Mouse (Mus musculus) limb, embryonic 10.5 days (tissue): Measurements from ENCODE around the gene Pgap3. TPM values are rescaled to one million over a fixed set of nuclear protein-coding genes. Genes with fewer than 3 reads are reported as not detected.
"Not testable (repeated sequence)": the region's sequence is repeated elsewhere in the genome, so short reads cannot be mapped to it uniquely, and the experiment has no call there.

ENCODE experiments used
- DNase-seq: peaks from one replicate; pipeline ENCODE4 v3.0.0-alpha.2; 2017; ENCODE audit warnings: low spot score
- H3K27ac ChIP-seq: fragments of 300-500 bp; sonication (generic); 2 replicates; pipeline ENCODE4 v1.5.1; 2016; ENCODE audit warnings: mild to moderate bottlenecking
- H3K27me3 ChIP-seq: fragments of 300-500 bp; sonication (generic); 2 replicates; pipeline ENCODE4 v1.6.1; 2016; ENCODE audit warnings: low read depth, mild to moderate bottlenecking; ENCODE audit not compliant: poor library complexity, severe bottlenecking
- H3K36me3 ChIP-seq: fragments of 300-500 bp; sonication (generic); 2 replicates; pipeline ENCODE4 v1.6.1; 2016; ENCODE audit warnings: mild to moderate bottlenecking, moderate library complexity
- H3K4me1 ChIP-seq: fragments of 300-500 bp; sonication (generic); 2 replicates; pipeline ENCODE4 v1.6.1; 2016
- H3K4me3 ChIP-seq: fragments of 300-500 bp; sonication (generic); 2 replicates; pipeline ENCODE4 v1.5.1; 2016; ENCODE audit warnings: mild to moderate bottlenecking, moderate library complexity
- H3K9me3 ChIP-seq: fragments of 300-500 bp; sonication (generic); replicated peaks from 2 replicates; pipeline ENCODE4 v1.6.1; 2016; ENCODE audit warnings: mild to moderate bottlenecking
- WGBS: fragments of 180-500 bp; shearing (Covaris S2); methylation state at CpG from one replicate; pipeline ENCODE4 v1.1.7; 2016; 5-methylcytosine and 5-hydroxymethylcytosine counted together
- polyA plus RNA-seq: library from polyadenylated mRNA; unstranded; fragments of >200 nt; fragmentation: Nextera tagmentation; extraction: Ambion mirVana; gene quantifications from 2 replicates; pipeline ENCODE4 v1.2.1, GENCODE M21; 2016

The Pgap3 gene
- polyA plus RNA-seq, 1 experiment from 2014 or later: 10.5 TPM

DNA sequence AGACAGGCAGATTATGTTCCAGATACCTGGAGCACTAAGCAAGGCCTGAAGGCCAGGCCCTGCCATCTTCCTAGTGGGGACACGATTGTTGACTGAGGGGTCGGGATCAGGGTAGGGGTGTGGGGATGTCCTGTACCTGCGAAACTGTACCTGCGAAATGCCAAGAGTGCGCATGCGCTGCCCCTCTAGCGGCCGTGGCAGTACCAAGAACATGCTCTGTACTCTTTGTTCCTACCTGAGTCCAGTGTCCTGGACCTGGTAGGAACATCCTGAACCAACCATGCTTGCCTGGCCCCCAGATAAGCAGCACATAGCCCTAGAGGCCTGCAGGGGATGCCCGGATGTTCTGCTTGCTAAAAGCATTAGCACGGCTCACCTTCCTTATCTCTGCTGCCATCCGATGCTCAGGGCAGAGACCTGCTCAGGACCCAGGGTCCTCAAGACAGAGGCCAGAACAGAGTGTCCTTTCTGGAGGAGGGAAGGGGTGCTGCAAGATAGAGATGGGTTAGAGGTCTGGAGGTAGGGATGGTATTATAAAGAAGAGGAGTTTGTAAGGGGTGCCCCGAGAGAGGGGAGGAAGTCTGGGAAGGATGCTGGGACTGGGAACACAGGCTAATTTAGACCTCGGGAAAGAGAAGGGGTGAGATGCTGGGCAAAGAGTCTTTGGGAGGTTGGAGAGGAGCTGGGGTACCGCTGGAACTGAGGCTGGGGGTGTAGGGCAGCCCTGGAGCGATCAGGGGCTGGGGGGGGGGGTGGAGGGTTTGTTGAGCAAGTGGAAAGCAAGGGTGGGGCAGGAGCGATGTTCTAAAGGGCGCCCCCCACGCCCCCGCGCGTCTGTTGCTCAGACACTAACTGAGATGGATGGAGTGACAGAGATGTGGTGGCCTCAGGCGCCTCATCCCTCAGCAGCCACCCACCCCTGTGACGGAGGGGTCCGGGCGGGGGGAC, 14.4 kb downstream of the Pgap3 start, which contains the start of gene Pnmt:
Gene Pnmt (plus strand): TSS at position 813 of the 948 bp plus-strand sequence.
- 48% methylated on average over 25 of the region's 25 CpGs for whole genome bisulfite sequencing
- no peak for DNase-seq
- Histone ChIP-seq H3K36me3 (peaks cover 10% of the 10 kb centered on the region), H3K4me1 (peaks cover 15% of the 10 kb centered on the region), H3K9me3 (no peaks in the 10 kb centered on the region), H3K27me3 (peaks cover 80% of the 10 kb centered on the region), H3K4me3 (peak within 1 kb of the TSS; percentile 15), H3K27ac (0 out of 2 replicates have a peak within 1 kb of the TSS, but pooled peaks have one; percentile 27)

- H3K9me3 ChIP-seq: no peaks in the 10 kb centered on the region
- DNase-seq: no peak
- 66% methylated on average over 8 of the region's 8 CpGs for WGBS
- H3K36me3 ChIP-seq: peaks cover 19% of the 10 kb centered on the region
- peaks cover 71% of the 10 kb centered on the region for H3K27me3 ChIP-seq
- no peak overlapping the region for H3K27ac ChIP-seq
- no peak overlapping the region for H3K4me3 ChIP-seq
- H3K4me1 ChIP-seq: peaks cover 12% of the 10 kb centered on the region
Observed at GRCm38 (mm10) chr11:98384721-98385637, 15.3 kb downstream of the Pgap3 start.

DNA sequence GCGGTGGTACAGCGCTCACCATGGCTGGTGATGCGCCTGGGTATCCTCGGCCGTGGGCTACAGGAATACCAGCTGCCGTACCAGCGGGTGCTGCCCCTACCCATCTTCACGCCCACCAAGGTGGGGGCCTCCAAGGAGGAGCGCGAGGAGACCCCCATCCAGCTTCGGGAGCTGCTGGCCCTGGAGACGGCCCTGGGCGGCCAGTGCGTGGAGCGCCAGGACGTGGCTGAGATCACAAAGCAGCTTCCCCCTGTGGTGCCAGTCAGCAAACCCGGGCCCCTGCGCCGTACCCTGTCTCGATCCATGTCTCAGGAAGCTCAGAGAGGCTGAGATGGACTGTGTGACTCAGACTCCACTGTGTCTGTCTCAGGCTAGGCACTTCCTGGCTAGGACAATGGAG, 16.1 kb downstream of the Pgap3 start:
- Histone ChIP-seq H3K9me3 (no peaks in the 10 kb centered on the region), H3K4me3 (no peak overlapping the region), H3K27me3 (peaks cover 63% of the 10 kb centered on the region), H3K36me3 (peaks cover 27% of the 10 kb centered on the region), H3K4me1 (peaks cover 12% of the 10 kb centered on the region), H3K27ac (no peak overlapping the region)
- 67% methylated on average over 20 of the region's 20 CpGs for WGBS
- DNase-seq: no peak

GRCm38 (mm10) chr11:98383261-98384030, 16.8 kb downstream of the Pgap3 start, which contains the start of gene Tcap:
Gene Tcap (plus strand): TSS chr11:98383811.
- H3K4me1 ChIP-seq: peaks cover 12% of the 10 kb centered on the region
- peaks cover 34% of the 10 kb centered on the region for H3K36me3 ChIP-seq
- 57% methylated on average over 14 of the region's 14 CpGs for WGBS
- H3K27me3 ChIP-seq: peaks cover 56% of the 10 kb centered on the region
- no peak within 1 kb of the TSS for H3K27ac ChIP-seq
- no peak within 1 kb of the TSS for H3K4me3 ChIP-seq
- no peak for DNase-seq
- H3K9me3 ChIP-seq: no peaks in the 10 kb centered on the region

DNA sequence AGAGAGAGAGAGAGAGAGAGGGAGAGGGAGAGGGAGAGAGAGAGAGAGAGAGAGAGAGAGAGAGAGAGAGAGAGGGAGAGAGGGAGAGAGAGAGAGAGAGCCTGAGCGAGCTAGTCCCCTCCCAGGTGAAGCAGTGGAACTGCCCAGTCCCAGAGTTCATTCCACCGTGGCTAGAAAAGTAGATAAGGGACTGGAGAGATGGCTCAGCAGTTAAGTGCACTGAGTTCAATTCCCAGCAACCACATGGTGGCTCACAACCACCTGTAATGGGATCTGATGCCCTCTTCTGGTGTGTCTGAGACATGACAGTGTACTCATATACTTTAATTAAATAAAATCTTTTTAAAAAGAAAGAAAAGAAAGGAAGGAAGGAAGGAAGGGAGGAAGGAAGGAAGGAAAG, 17.9 kb downstream of the Pgap3 start:
- not testable (repeated sequence) for H3K9me3 ChIP-seq, H3K4me3 ChIP-seq, DNase-seq, H3K27ac ChIP-seq, H3K4me1 ChIP-seq
- peaks cover 45% of the 10 kb centered on the region for H3K27me3 ChIP-seq
- peaks cover 45% of the 10 kb centered on the region for H3K36me3 ChIP-seq
- 49% methylated on average over 2 of the region's 2 CpGs for WGBS

DNA sequence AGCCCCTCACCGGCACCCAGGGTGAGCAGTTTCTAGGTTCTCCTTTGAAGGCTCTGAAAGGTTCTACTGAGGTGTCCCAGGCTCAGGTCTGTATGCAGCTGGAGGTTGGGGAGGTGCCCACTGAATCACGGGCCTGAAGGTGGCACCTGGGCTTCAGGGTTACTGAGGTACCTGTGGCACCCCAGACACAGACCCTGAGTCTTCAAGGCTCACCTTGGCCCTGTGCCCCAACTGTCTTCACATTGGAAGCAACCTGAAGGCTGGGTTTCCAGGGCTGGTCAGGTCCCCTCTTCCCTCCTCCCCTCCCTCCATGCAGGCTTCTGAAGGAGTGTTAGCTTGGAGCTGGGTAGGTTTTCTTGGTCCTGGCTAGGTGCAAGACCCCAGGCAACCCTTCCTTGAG, 18.6 kb downstream of the Pgap3 start:
- H3K27me3 ChIP-seq: peaks cover 38% of the 10 kb centered on the region
- WGBS: 86% methylated on average over 2 of the region's 2 CpGs
- peaks cover 5% of the 10 kb centered on the region for H3K4me1 ChIP-seq
- H3K4me3 ChIP-seq: no peak overlapping the region
- peaks cover 52% of the 10 kb centered on the region for H3K36me3 ChIP-seq
- no peaks in the 10 kb centered on the region for H3K9me3 ChIP-seq
- no peak for DNase-seq
- H3K27ac ChIP-seq: no peak overlapping the region

DNA sequence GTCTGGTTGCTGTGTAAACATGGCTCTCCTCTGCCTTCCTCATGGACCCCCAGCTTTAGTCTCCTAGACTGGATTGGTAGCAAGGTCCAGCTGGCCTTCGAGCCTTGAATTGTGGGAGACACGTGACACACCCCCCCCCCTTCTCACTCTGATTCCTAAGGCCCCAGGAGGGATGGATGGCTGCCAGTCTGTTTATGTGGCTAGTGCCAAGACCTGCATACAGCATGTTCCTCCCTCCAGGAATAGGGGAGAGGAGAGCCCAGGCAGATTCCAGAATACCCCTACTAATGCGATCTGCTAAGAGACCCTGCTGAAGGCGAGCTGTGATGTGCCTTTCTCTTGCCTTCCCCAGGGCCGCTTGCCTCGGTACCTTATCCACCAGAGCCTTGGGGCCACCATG, 20.2 kb downstream of the Pgap3 start:
- peaks cover 68% of the 10 kb centered on the region for H3K36me3 ChIP-seq
- H3K4me3 ChIP-seq: no peak overlapping the region
- H3K27ac ChIP-seq: no peak overlapping the region
- H3K9me3 ChIP-seq: no peaks in the 10 kb centered on the region
- H3K4me1 ChIP-seq: no peaks in the 10 kb centered on the region
- 87% methylated on average over 6 of the region's 6 CpGs for WGBS
- no peak for DNase-seq
- peaks cover 22% of the 10 kb centered on the region for H3K27me3 ChIP-seq

DNA sequence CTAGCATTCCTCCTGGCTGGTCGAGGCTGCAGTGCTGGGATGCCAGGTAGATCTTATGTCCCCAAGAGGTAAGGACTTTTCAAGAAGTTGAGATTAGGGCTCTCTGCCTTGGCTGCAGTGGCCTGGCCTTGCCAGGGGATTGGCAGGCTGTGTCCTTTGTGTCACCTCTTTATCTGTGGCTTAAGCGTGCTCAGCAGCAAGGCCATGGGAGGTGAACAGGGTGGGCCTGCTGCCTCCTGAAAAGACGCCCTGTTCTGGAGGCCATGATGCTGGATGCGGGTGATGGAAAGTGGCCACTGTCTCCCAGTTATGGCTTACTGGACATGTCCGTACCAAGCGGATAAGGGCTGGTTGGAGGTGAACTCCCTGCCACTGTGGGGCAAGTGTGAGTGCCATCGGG, 20.9 kb downstream of the Pgap3 start:
- H3K27me3 ChIP-seq: peaks cover 15% of the 10 kb centered on the region
- no peak overlapping the region for H3K4me3 ChIP-seq
- 92% methylated on average over 7 of the region's 7 CpGs for WGBS
- DNase-seq: no peak
- no peaks in the 10 kb centered on the region for H3K9me3 ChIP-seq
- H3K27ac ChIP-seq: no peak overlapping the region
- H3K36me3 ChIP-seq: peaks cover 75% of the 10 kb centered on the region
- no peaks in the 10 kb centered on the region for H3K4me1 ChIP-seq

- Histone ChIP-seq H3K9me3 (no peaks in the 10 kb centered on the region), H3K36me3 (peaks cover 87% of the 10 kb centered on the region), H3K4me3 (no peak overlapping the region), H3K27me3 (no peaks in the 10 kb centered on the region), H3K27ac (no peak overlapping the region), H3K4me1 (no peaks in the 10 kb centered on the region)
- no peak for DNase-seq
- WGBS: 83% methylated on average over 11 of the region's 11 CpGs
Observed at GRCm38 (mm10) chr11:98377787-98378186, 22.5 kb downstream of the Pgap3 start.

GRCm38 (mm10) chr11:98376756-98377155, 23.5 kb downstream of the Pgap3 start:
- H3K27ac ChIP-seq: no peak overlapping the region

GRCm38 (mm10) chr11:98374266-98374665, 26.0 kb downstream of the Pgap3 start:
- WGBS: 84% methylated on average over 8 of the region's 8 CpGs
- Histone ChIP-seq H3K4me1 (peaks cover 14% of the 10 kb centered on the region), H3K9me3 (no peaks in the 10 kb centered on the region), H3K27me3 (no peaks in the 10 kb centered on the region), H3K36me3 (peaks cover 61% of the 10 kb centered on the region), H3K27ac (no peak overlapping the region), H3K4me3 (no peak overlapping the region)
- no peak for DNase-seq

More at GRCm38 (mm10) chr11:98376756-98377155, 23.5 kb downstream of the Pgap3 start:
- Histone ChIP-seq H3K9me3 (no peaks in the 10 kb centered on the region), H3K4me1 (peaks cover 4% of the 10 kb centered on the region), H3K36me3 (peaks cover 86% of the 10 kb centered on the region), H3K27me3 (no peaks in the 10 kb centered on the region), H3K4me3 (no peak overlapping the region)
- no peak for DNase-seq
- WGBS: 74% methylated on average over 5 of the region's 5 CpGs

DNA sequence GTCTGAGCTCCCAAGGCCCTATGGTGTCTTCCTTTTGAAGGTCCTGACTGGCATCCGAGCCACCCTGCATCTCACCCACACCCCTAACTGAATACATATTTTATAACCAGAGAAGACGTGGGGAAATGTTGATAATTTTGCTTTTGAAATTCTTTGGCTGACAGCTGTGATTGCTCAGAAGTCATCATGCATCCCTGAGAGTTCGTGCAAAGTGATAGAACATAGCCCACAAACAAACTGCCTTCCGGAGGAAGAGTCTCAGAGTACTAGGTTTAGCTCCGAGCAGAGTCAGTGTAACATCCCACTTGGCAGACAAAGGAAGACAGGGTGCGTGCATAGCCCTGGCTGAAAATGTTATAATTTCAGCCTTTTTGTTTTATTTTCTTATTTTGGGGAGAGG, 27.0 kb downstream of the Pgap3 start:
- 91% methylated on average over 6 of the region's 6 CpGs for WGBS
- Histone ChIP-seq H3K4me1 (peaks cover 14% of the 10 kb centered on the region), H3K4me3 (no peak overlapping the region), H3K27me3 (no peaks in the 10 kb centered on the region), H3K9me3 (no peaks in the 10 kb centered on the region), H3K27ac (no peak overlapping the region), H3K36me3 (peaks cover 51% of the 10 kb centered on the region)
- DNase-seq: no peak
